Mouse (Mus musculus) heart, postnatal 0 days (tissue): ENCODE results near the gene Olfr1475.

Experiments
- CTCF ChIP-seq: IDR thresholded peaks from 2 replicates; pipeline ENCODE4 v1.5.1; 2016; ENCODE audit warnings: antibody characterized with exemption, control low read depth, low read depth
- EP300 ChIP-seq: IDR thresholded peaks from 2 replicates; pipeline ENCODE4 v1.6.1; 2016; ENCODE audit warnings: antibody characterized with exemption, low read depth

DNA sequence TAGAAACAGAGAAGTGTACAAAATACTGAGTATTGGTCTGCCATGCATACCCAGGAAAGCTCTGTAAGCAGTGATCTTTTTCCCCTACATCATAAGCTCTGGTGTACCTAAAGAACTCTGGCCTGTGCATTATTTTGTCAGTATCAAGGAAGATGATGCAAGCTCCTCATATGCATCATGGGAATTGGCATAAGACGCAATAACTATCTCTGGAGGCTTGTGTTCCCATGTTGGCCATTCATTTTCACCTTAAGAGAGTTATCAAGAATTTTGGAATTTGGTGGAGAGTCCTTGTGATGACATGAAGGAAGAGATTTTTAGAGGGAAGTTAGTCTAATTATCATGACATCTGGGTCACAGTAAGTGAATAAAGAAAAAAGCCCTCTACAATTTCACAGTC lies 24.0 kb downstream of the Olfr1475 start, which contains the start of gene Olfr1472:
- TF ChIP-seq CTCF (no peak), EP300 (no peak)
